8 mouse cellular contexts compared by ENCODE assay signal in genomic region chr17:45572103-45573086, GRCm38 (mm10). TPM values are rescaled to one million over a fixed set of nuclear protein-coding genes. Genes with fewer than 3 reads are reported as not detected.
A peak's percentile ranks its signal among the peaks of the same experiment; 100 is the strongest.
DNase-seq lines count a peak whose midpoint lies in the region; ATAC-seq and TF ChIP-seq lines count a peak whose summit lies in the region.

No protein-coding gene starts in this region.

- ATAC-seq in Patski, result peak; percentile 22
- ATAC-seq in hindbrain, embryonic 12.5 days (ENCODE audit: low FRiP score), result peak; percentile 71

- H3K9me3 ChIP-seq in hindbrain, embryonic 12.5 days (replicated peaks), result no peaks in the 10 kb centered on the region

- TF ChIP-seq CTCF in Patski (IDR thresholded peaks at IDR 0.05), result no peak

- peaks cover 44% of the 10 kb centered on the region for H3K36me3 ChIP-seq in hindbrain, embryonic 12.5 days

- WGBS in hindbrain, embryonic 12.5 days, result under 1% methylated on average over 56 of the region's 57 CpGs

- peak overlapping the region; percentile 96 for H3K27ac ChIP-seq in hindbrain, embryonic 12.5 days

- H3K4me2 ChIP-seq in hindbrain, embryonic 12.5 days (replicated peaks), result peak overlapping the region; percentile 86

- in situ Hi-C loops in Patski (cut with MboI; ENCODE audit: low pct_unique_long_range_greater_than_20kb), result no loop called here

- H3K4me3 ChIP-seq in hindbrain, embryonic 12.5 days, result peak overlapping the region; percentile 98

- DNase-seq in Patski (ENCODE audit: low read depth, low spot score), result no peak
- peak; percentile 82 to 86 for DNase-seq in cerebellum, postnatal 14 days
- DNase-seq in frontal cortex, postnatal 14 days (ENCODE audit: low spot score in 2 of 2), result peak; percentile 58 to 70
- DNase-seq in layer of hippocampus, postnatal 25 days (ENCODE audit: extremely low spot score in 1 of 2, low spot score in 1 of 2), result peak; percentile 55 to 67
- DNase-seq in lung, postnatal 14 days, result peak; percentile 83
- peak; percentile 94 for DNase-seq in retina, postnatal 1 day
- peak; percentile 66 to 70 for DNase-seq in urinary bladder, postnatal 36 days (ENCODE audit: low spot score in 2 of 2)

- POLR2A ChIA-PET in Patski (lab: Charles Lee), result interaction anchor here (0.5 to 2.0 kb wide), 5 partner anchors 8 to 24 kb away, joined by 3 to 5 read pairs (median 4); partner anchors contain the start of genes Nfkbie and Slc35b2

- CTCF ChIA-PET in Patski (lab: Charles Lee), result interaction anchor here (1.8 kb wide), 1 partner anchor 16 kb away, joined by 7 read pairs; the partner anchor contains the start of gene Nfkbie

- H3K9ac ChIP-seq in hindbrain, embryonic 12.5 days, result peak overlapping the region; percentile 99

- H3K27me3 ChIP-seq in Patski, result no peaks in the 10 kb centered on the region
- no peaks in the 10 kb centered on the region for H3K27me3 ChIP-seq in hindbrain, embryonic 12.5 days

- H3K4me1 ChIP-seq in hindbrain, embryonic 12.5 days, result peaks cover 37% of the 10 kb centered on the region

RNA-seq across cellular contexts. Expression of gene Hsp90ab1, which starts 0.7 kb away (rescaled TPM):
- polyA plus RNA-seq in Patski (2021), result 1,835 TPM
- 1,350 and 1,487 TPM in 2 replicates for polyA plus RNA-seq in hindbrain, embryonic 12.5 days (2016; fragmentation: Nextera tagmentation; extraction: Ambion mirVana)
- 1,000 to 10,000 TPM; 1,671 to 1,815 TPM for total RNA-seq in layer of hippocampus, postnatal 25 days (2021)

RNA-seq across cellular contexts. Expression of gene Slc35b2, which starts 8.7 kb away (rescaled TPM):
- polyA plus RNA-seq in Patski (2021), result 98.0 TPM
- 90.6 and 92.4 TPM in 2 replicates for polyA plus RNA-seq in hindbrain, embryonic 12.5 days (2016; fragmentation: Nextera tagmentation; extraction: Ambion mirVana)
- 10 to 100 TPM; 36.1 to 38.7 TPM for total RNA-seq in layer of hippocampus, postnatal 25 days (2021)

RNA-seq across cellular contexts. Expression of gene Nfkbie, which starts 16.9 kb away (rescaled TPM):
- polyA plus RNA-seq in Patski (2021), result 9.5 TPM
- 7.0 and 7.7 TPM in 2 replicates for polyA plus RNA-seq in hindbrain, embryonic 12.5 days (2016; fragmentation: Nextera tagmentation; extraction: Ambion mirVana)
- total RNA-seq in layer of hippocampus, postnatal 25 days (2021), result 1 to 10 TPM; 2.6 to 3.2 TPM

RNA-seq across cellular contexts. Expression of gene Tmem151b, which starts 22.9 kb away (rescaled TPM):
- polyA plus RNA-seq in Patski (2021), result 14.5 TPM
- 12.3 and 13.0 TPM in 2 replicates for polyA plus RNA-seq in hindbrain, embryonic 12.5 days (2016; fragmentation: Nextera tagmentation; extraction: Ambion mirVana)
- total RNA-seq in layer of hippocampus, postnatal 25 days (2021), result 100 to 1,000 TPM; 113 to 114 TPM

RNA-seq across cellular contexts. Expression of gene Slc29a1, which starts 27.0 kb away (rescaled TPM):
- polyA plus RNA-seq in Patski (2021), result 39.4 TPM
- polyA plus RNA-seq in hindbrain, embryonic 12.5 days (2016; fragmentation: Nextera tagmentation; extraction: Ambion mirVana), result 44.4 and 47.2 TPM in 2 replicates
- total RNA-seq in layer of hippocampus, postnatal 25 days (2021), result 10 to 100 TPM; 19.0 to 19.9 TPM
